14 mouse cellular contexts compared by ENCODE assay signal in the genomic region with DNA sequence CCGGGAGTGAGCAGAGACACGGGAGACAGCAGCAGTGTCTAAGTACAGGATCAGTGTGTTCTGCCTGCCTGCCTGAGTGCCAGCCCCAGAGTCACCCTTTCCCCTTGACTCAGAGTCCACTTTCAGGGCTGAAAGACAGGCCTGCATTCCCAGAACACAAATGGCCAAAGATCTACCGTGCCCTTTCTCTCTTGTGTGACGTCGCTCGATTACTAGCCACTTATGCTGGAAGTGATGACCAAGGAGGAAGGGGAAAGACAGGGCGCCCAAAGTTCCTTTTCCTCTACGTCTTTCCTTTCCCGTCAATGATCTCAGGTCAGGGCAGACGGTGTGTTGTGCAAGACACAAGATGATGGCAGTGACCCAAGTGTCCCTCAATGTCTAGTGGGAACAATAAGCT.
DNase-seq lines count a peak whose midpoint lies in the region; ATAC-seq and TF ChIP-seq lines count a peak whose summit lies in the region.
"Had no signal": no experiment of that assay in that cellular context is flagged by ENCODE, and none has a peak within 500 bp of the region (broad histone marks: within the 10 kb centered on the region; RNA-seq: fewer than 3 reads in every experiment).

No protein-coding gene starts in this region.

- H3K4me1 ChIP-seq in heart, postnatal 0 days (ENCODE audit: control insufficient read depth, insufficient read depth), result peaks cover 9% of the 10 kb centered on the region; the same call in 1 of the 2 replicates
- H3K4me1 ChIP-seq: intestine, embryonic 15.5 days; limb, embryonic 15.5 days had no signal

- no peaks in the 10 kb centered on the region for H3K9me3 ChIP-seq in heart, postnatal 0 days (replicated peaks; ENCODE audit: control insufficient read depth, low read length)
- H3K9me3 ChIP-seq: intestine, embryonic 15.5 days; limb, embryonic 15.5 days had no signal

- H3K27ac ChIP-seq in heart, postnatal 0 days (ENCODE audit: low read depth), result 0 out of 2 replicates have a peak overlapping the region, but pooled peaks have one; percentile 8
- H3K27ac ChIP-seq: intestine, embryonic 15.5 days; limb, embryonic 15.5 days had no signal

- H3K4me2 ChIP-seq in heart, postnatal 0 days (ENCODE audit: low read depth, low read length), result no peak overlapping the region
- H3K4me2 ChIP-seq: intestine, embryonic 15.5 days; limb, embryonic 15.5 days had no signal

- DNase-seq in adrenal gland, adult (ENCODE audit: inconsistent age in 2 of 2, low spot score in 1 of 2), result peak; percentile 29 to 81
- no peak for DNase-seq in adrenal gland, postnatal 4 days (ENCODE audit: low spot score in 2 of 2)
- peak; percentile 53 for DNase-seq in adipocyte (ENCODE audit: low spot score)
- DNase-seq in heart, postnatal 0 days (ENCODE audit: low spot score), result peak; percentile 31
- peak; percentile 12 to 38 for DNase-seq in kidney, postnatal 4 days
- DNase-seq in cerebellum, adult 9-11 months, result no peak
- no peak for DNase-seq in Muller cell, postnatal 12 days (ENCODE audit: inconsistent ontology term)
- DNase-seq: cerebellum, postnatal 14 days; right cerebral cortex, postnatal 14 days; thymus, adult 2 months had no signal

- ATAC-seq in heart, postnatal 0 days (ENCODE audit: insufficient read depth, low read depth), result peak; percentile 36
- ATAC-seq in monocyte, adult 5-6 weeks (replicated peaks; ENCODE audit: insufficient number of reproducible peaks, low FRiP score, low TSS enrichment, poor library complexity, severe bottlenecking), result no peak
- ATAC-seq: intestine, embryonic 15.5 days had no signal

- H3K4me3 ChIP-seq in heart, postnatal 0 days (ENCODE audit: low read depth, low read length), result no peak overlapping the region
- H3K4me3 ChIP-seq: intestine, embryonic 15.5 days; limb, embryonic 15.5 days; myocyte had no signal

- TF ChIP-seq CTCF in heart, postnatal 0 days (IDR thresholded peaks at IDR 0.05; ENCODE audit: low read depth), result no peak

- no peak overlapping the region for H3K9ac ChIP-seq in heart, postnatal 0 days (replicated peaks; ENCODE audit: low read depth, low read length)
- H3K9ac ChIP-seq: intestine, embryonic 15.5 days; limb, embryonic 15.5 days had no signal

- TF ChIP-seq EP300 in heart, postnatal 0 days (IDR thresholded peaks at IDR 0.05; ENCODE audit: low read depth), result 0 out of 2 replicates have a peak, but pooled peaks have one; percentile 39

- WGBS in heart, postnatal 0 days, result 53% methylated on average over 10 of the region's 10 CpGs

- no peaks in the 10 kb centered on the region for H3K27me3 ChIP-seq in heart, postnatal 0 days (ENCODE audit: control insufficient read depth, insufficient read depth, low read length)
- H3K27me3 ChIP-seq: intestine, embryonic 15.5 days; limb, embryonic 15.5 days had no signal

- no peaks in the 10 kb centered on the region for H3K36me3 ChIP-seq in heart, postnatal 0 days (replicated peaks; ENCODE audit: control insufficient read depth, insufficient read depth, low read length)
- H3K36me3 ChIP-seq: intestine, embryonic 15.5 days; limb, embryonic 15.5 days had no signal

Comparison
In these comparisons a context has a peak if more than half of its experiments do, and no peak if none do; other contexts are left out.
1. DNase-seq: peak in adrenal gland, adult (2 of 2), adipocyte (single experiment), heart, postnatal 0 days (single experiment) and kidney, postnatal 4 days (2 of 2); none in adrenal gland, postnatal 4 days (0 of 2), cerebellum, adult 9-11 months (single experiment) and Muller cell, postnatal 12 days (single experiment).